Mouse (Mus musculus) megakaryocyte, embryonic 14.5 days (primary cell): ENCODE data around the gene Gtf2h3.

Experiments used
- FLI1 ChIP-seq: IDR thresholded peaks from 2 replicates; pipeline ENCODE4 v1.6.1; 2012; ENCODE audit warnings: low read length, inconsistent platforms, mixed read lengths
- GATA1 ChIP-seq: IDR thresholded peaks from 3 replicates; pipeline ENCODE4 v1.6.1; 2012; ENCODE audit warnings: mixed read lengths, low read length, inconsistent platforms, borderline replicate concordance

DNA sequence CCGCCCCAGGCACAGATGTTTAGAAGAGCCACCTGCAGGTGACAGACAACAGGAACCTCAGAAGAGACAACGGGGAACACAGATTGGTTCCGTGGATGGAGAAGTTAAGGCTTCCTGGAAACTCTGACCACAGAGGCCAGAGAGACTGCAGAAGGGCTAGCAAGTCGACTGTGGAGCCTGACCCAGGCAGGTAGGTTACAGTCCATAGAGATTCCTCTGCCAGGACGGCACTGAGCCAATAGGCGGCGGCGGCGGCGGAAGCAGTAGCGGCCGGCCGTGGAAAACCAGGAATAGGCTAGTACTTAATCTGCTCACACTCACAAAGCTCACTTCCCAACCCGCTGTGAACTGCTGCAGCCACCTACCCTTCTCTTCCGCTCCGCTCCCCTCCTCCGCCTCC lies 42.2 kb upstream of the Gtf2h3 start:
- no peak for TF ChIP-seq GATA1
- TF ChIP-seq FLI1 = no peak
